Mouse (Mus musculus) embryonic facial prominence, embryonic 14.5 days (tissue): ENCODE results near the gene Asb17. TPM values are rescaled to one million over a fixed set of nuclear protein-coding genes. Genes with fewer than 3 reads are reported as not detected.
"Not testable (repeated sequence)": the region's sequence is repeated elsewhere in the genome, so short reads cannot be mapped to it uniquely, and the experiment has no call there.

Experiments used
- ATAC-seq: fragments of 200-750 bp; cut with Nextera tagmentation; 2 replicates; pipeline ENCODE4 v1.8.0; 2017; ENCODE audit warnings: low read depth, moderate number of reproducible peaks, moderate TSS enrichment
- DNase-seq: peaks from one replicate; pipeline ENCODE4 v3.0.0-alpha.2; 2015; ENCODE audit warnings: low spot score
- H3K27ac ChIP-seq: fragments of 300-500 bp; sonication (generic); replicated peaks from 2 replicates; pipeline ENCODE4 v1.5.1; 2014; ENCODE audit warnings: low read depth, mild to moderate bottlenecking, low read length, moderate library complexity
- H3K27me3 ChIP-seq: fragments of 300-500 bp; sonication (generic); replicated peaks from 2 replicates; pipeline ENCODE4 v1.6.1; 2014; ENCODE audit warnings: low read length; ENCODE audit not compliant: control insufficient read depth, insufficient read depth
- H3K36me3 ChIP-seq: fragments of 300-500 bp; sonication (generic); 2 replicates; pipeline ENCODE4 v1.6.1; 2014; ENCODE audit warnings: low read length, mixed read lengths; ENCODE audit not compliant: control insufficient read depth, insufficient read depth
- H3K4me1 ChIP-seq: fragments of 300-500 bp; sonication (generic); 2 replicates; pipeline ENCODE4 v1.6.1; 2014; ENCODE audit warnings: antibody characterized with exemption, low read length; ENCODE audit not compliant: control insufficient read depth, insufficient read depth
- H3K4me2 ChIP-seq: fragments of 300-500 bp; sonication (generic); 2 replicates; pipeline ENCODE4 v1.6.1; 2014; ENCODE audit warnings: low read depth, mild to moderate bottlenecking, low read length, moderate library complexity, mixed read lengths
- H3K4me3 ChIP-seq: fragments of 300-500 bp; sonication (generic); 2 replicates; pipeline ENCODE4 v1.5.1; 2014; ENCODE audit warnings: low read depth, mild to moderate bottlenecking, low read length
- H3K9ac ChIP-seq: fragments of 300-500 bp; sonication (generic); 2 replicates; pipeline ENCODE4 v1.6.1; 2014; ENCODE audit warnings: low read depth, mild to moderate bottlenecking, low read length, moderate library complexity, mixed read lengths
- H3K9me3 ChIP-seq: fragments of 300-500 bp; sonication (generic); 2 replicates; pipeline ENCODE4 v1.6.1; 2016; ENCODE audit warnings: low read length; ENCODE audit not compliant: control insufficient read depth
- WGBS: fragments of 180-500 bp; shearing (Covaris S2); extraction: QIAGEN DNeasy Blood & Tissue Kit; methylation state at CpG from one replicate; pipeline ENCODE4 v1.1.7; 2014; 5-methylcytosine and 5-hydroxymethylcytosine counted together
- polyA plus RNA-seq: library from polyadenylated mRNA; unstranded; fragments of >200 nt; fragmentation: Nextera tagmentation; extraction: Ambion mirVana; gene quantifications from 2 replicates; pipeline ENCODE4 v1.2.1, GENCODE M21; 2014

The Asb17 gene
- polyA plus RNA-seq, 1 experiment from 2014 or later: 0.63 TPM

- no peak for ATAC-seq
- no peak overlapping the region for H3K4me2 ChIP-seq
- no peaks in the 10 kb centered on the region for H3K36me3 ChIP-seq
- no peak for DNase-seq
- WGBS: 79% methylated on average over 10 of the region's 10 CpGs
- no peaks in the 10 kb centered on the region for H3K4me1 ChIP-seq
- H3K27me3 ChIP-seq: no peaks in the 10 kb centered on the region
- H3K9ac ChIP-seq: no peak overlapping the region
- H3K9me3 ChIP-seq: no peaks in the 10 kb centered on the region
- no peak overlapping the region for H3K27ac ChIP-seq
- no peak overlapping the region for H3K4me3 ChIP-seq
Observed at GRCm38 (mm10) chr3:153858350-153859001, 14.5 kb downstream of the Asb17 start.

- H3K4me3 ChIP-seq, H3K27me3 ChIP-seq, H3K9me3 ChIP-seq, H3K27ac ChIP-seq, ATAC-seq, H3K9ac ChIP-seq, H3K36me3 ChIP-seq, DNase-seq, H3K4me2 ChIP-seq, H3K4me1 ChIP-seq: not testable (repeated sequence)
- WGBS: 83% methylated on average over 7 of the region's 8 CpGs
Observed at GRCm38 (mm10) chr3:153860392-153860791, 16.4 kb downstream of the Asb17 start.

- WGBS: 70% methylated on average over 2 of the region's 2 CpGs
- no peak overlapping the region for H3K9ac ChIP-seq
- no peaks in the 10 kb centered on the region for H3K9me3 ChIP-seq
- no peaks in the 10 kb centered on the region for H3K4me1 ChIP-seq
- H3K4me2 ChIP-seq: no peak overlapping the region
- H3K36me3 ChIP-seq: no peaks in the 10 kb centered on the region
- ATAC-seq: no peak
- H3K4me3 ChIP-seq: no peak overlapping the region
- DNase-seq: no peak
- no peak overlapping the region for H3K27ac ChIP-seq
- H3K27me3 ChIP-seq: no peaks in the 10 kb centered on the region
Observed at GRCm38 (mm10) chr3:153863816-153864215, 19.8 kb downstream of the Asb17 start.

- Histone ChIP-seq H3K4me3 (no peak overlapping the region), H3K9ac (no peak overlapping the region), H3K9me3 (no peaks in the 10 kb centered on the region), H3K36me3 (no peaks in the 10 kb centered on the region), H3K4me2 (no peak overlapping the region), H3K27ac (no peak overlapping the region), H3K27me3 (no peaks in the 10 kb centered on the region), H3K4me1 (no peaks in the 10 kb centered on the region)
- 91% methylated on average over 4 of the region's 4 CpGs for WGBS
- DNase-seq: no peak
- ATAC-seq: no peak
Observed at GRCm38 (mm10) chr3:153864636-153865429, 20.8 kb downstream of the Asb17 start.

- ATAC-seq: 0 out of 2 replicates have a peak, but pooled peaks have one; percentile 60
- Histone ChIP-seq H3K9me3 (no peaks in the 10 kb centered on the region), H3K36me3 (no peaks in the 10 kb centered on the region), H3K4me2 (no peak overlapping the region), H3K4me1 (no peaks in the 10 kb centered on the region), H3K27me3 (no peaks in the 10 kb centered on the region), H3K27ac (no peak overlapping the region), H3K4me3 (no peak overlapping the region), H3K9ac (no peak overlapping the region)
- peak; percentile 47 for DNase-seq
- 60% methylated on average over 14 of the region's 14 CpGs for WGBS
Observed at GRCm38 (mm10) chr3:153867149-153868136, 23.4 kb downstream of the Asb17 start.

GRCm38 (mm10) chr3:153871396-153871795 is 27.4 kb downstream of the Asb17 start:
- DNase-seq (no peak), ATAC-seq (no peak)
- WGBS: 76% methylated on average over 5 of the region's 5 CpGs

GRCm38 (mm10) chr3:153886296-153886695 is 42.3 kb downstream of the Asb17 start:
- no peak for DNase-seq
- no peak overlapping the region for H3K4me2 ChIP-seq
- no peak for ATAC-seq
- no peaks in the 10 kb centered on the region for H3K36me3 ChIP-seq
- H3K9ac ChIP-seq: no peak overlapping the region
- H3K27ac ChIP-seq: no peak overlapping the region
- H3K27me3 ChIP-seq: no peaks in the 10 kb centered on the region
- H3K4me1 ChIP-seq: no peaks in the 10 kb centered on the region
- H3K9me3 ChIP-seq: no peaks in the 10 kb centered on the region
- H3K4me3 ChIP-seq: no peak overlapping the region

More at GRCm38 (mm10) chr3:153871396-153871795, 27.4 kb downstream of the Asb17 start:
- Histone ChIP-seq H3K4me2 (no peak overlapping the region), H3K4me1 (no peaks in the 10 kb centered on the region), H3K27ac (no peak overlapping the region), H3K9ac (no peak overlapping the region), H3K4me3 (no peak overlapping the region), H3K9me3 (no peaks in the 10 kb centered on the region), H3K36me3 (no peaks in the 10 kb centered on the region), H3K27me3 (no peaks in the 10 kb centered on the region)

GRCm38 (mm10) chr3:153888141-153888540 is 44.1 kb downstream of the Asb17 start:
- H3K27ac ChIP-seq: no peak overlapping the region
- no peaks in the 10 kb centered on the region for H3K9me3 ChIP-seq
- H3K27me3 ChIP-seq: no peaks in the 10 kb centered on the region
- no peak overlapping the region for H3K4me2 ChIP-seq
- no peaks in the 10 kb centered on the region for H3K4me1 ChIP-seq
- ATAC-seq (no peak), DNase-seq (no peak)
- no peaks in the 10 kb centered on the region for H3K36me3 ChIP-seq
- 75% methylated on average over 6 of the region's 6 CpGs for WGBS
- no peak overlapping the region for H3K9ac ChIP-seq
- no peak overlapping the region for H3K4me3 ChIP-seq
